Mouse (Mus musculus): ENCODE results near the gene Sgms1. TPM values are rescaled to one million over a fixed set of nuclear protein-coding genes. Genes with fewer than 3 reads are reported as not detected.

Sgms1 gene
- polyA plus RNA-seq, 1 experiment from 2014 or later: 28.8 TPM

- Histone ChIP-seq H3K4me1 (ENCODE audit: control insufficient read depth, low read depth, low read length) (peaks cover 40% of the 10 kb centered on the region), H3K4me3 (ENCODE audit: low read depth, low read length) (peak overlapping the region; percentile 75), H3K9me3 (replicated peaks; ENCODE audit: control insufficient read depth, low read length) (no peaks in the 10 kb centered on the region), H3K27me3 (ENCODE audit: control insufficient read depth, insufficient read depth, low read depth, low read length) (no peaks in the 10 kb centered on the region), H3K36me3 (ENCODE audit: control insufficient read depth, insufficient read depth) (no peaks in the 10 kb centered on the region), H3K4me2 (ENCODE audit: low read depth, low read length) (peak overlapping the region; percentile 64), H3K9ac (ENCODE audit: low read depth, low read length) (peak overlapping the region; percentile 84), H3K27ac (ENCODE audit: low read length) (peak overlapping the region; percentile 97)
- no peak for ATAC-seq (ENCODE audit: low read depth)
- 25% methylated on average over 5 of the region's 5 CpGs for WGBS (ENCODE audit: insufficient replicate concordance)
Observed at GRCm38 (mm10) chr19:32237685-32238084, 151.8 kb downstream of the Sgms1 start.

GRCm38 (mm10) chr19:32237173-32237583 is 152.3 kb downstream of the Sgms1 start:
- peak overlapping the region; percentile 64 for H3K4me2 ChIP-seq (ENCODE audit: low read depth, low read length)
- peak overlapping the region; percentile 84 for H3K9ac ChIP-seq (ENCODE audit: low read depth, low read length)
- peak; percentile 61 for ATAC-seq (ENCODE audit: low read depth)

GRCm38 (mm10) chr19:32234717-32235434 is 154.6 kb downstream of the Sgms1 start:
- Histone ChIP-seq H3K9me3 (replicated peaks; ENCODE audit: control insufficient read depth, low read length) (no peaks in the 10 kb centered on the region), H3K9ac (ENCODE audit: low read depth, low read length) (peak overlapping the region; percentile 33; the same call in 1 of the 2 replicates), H3K27ac (ENCODE audit: low read length) (no peak overlapping the region), H3K4me1 (ENCODE audit: control insufficient read depth, low read depth, low read length) (peaks cover 23% of the 10 kb centered on the region), H3K36me3 (ENCODE audit: control insufficient read depth, insufficient read depth) (no peaks in the 10 kb centered on the region), H3K4me2 (ENCODE audit: low read depth, low read length) (no peak overlapping the region), H3K27me3 (ENCODE audit: control insufficient read depth, insufficient read depth, low read depth, low read length) (no peaks in the 10 kb centered on the region), H3K4me3 (ENCODE audit: low read depth, low read length) (no peak overlapping the region)
- 41% methylated on average over 6 of the region's 6 CpGs for WGBS (ENCODE audit: insufficient replicate concordance)
- no peak for ATAC-seq (ENCODE audit: low read depth)

More at GRCm38 (mm10) chr19:32237173-32237583, 152.3 kb downstream of the Sgms1 start:
- Histone ChIP-seq H3K27ac (ENCODE audit: low read length) (peak overlapping the region; percentile 97), H3K36me3 (ENCODE audit: control insufficient read depth, insufficient read depth) (no peaks in the 10 kb centered on the region), H3K4me3 (ENCODE audit: low read depth, low read length) (peak overlapping the region; percentile 75), H3K27me3 (ENCODE audit: control insufficient read depth, insufficient read depth, low read depth, low read length) (no peaks in the 10 kb centered on the region), H3K9me3 (replicated peaks; ENCODE audit: control insufficient read depth, low read length) (no peaks in the 10 kb centered on the region), H3K4me1 (ENCODE audit: control insufficient read depth, low read depth, low read length) (peaks cover 39% of the 10 kb centered on the region)
- WGBS (ENCODE audit: insufficient replicate concordance): 16% methylated on average over 3 of the region's 3 CpGs

- H3K4me3 ChIP-seq (ENCODE audit: low read depth, low read length): no peak overlapping the region
- H3K27me3 ChIP-seq (ENCODE audit: control insufficient read depth, insufficient read depth, low read depth, low read length): no peaks in the 10 kb centered on the region
- H3K9me3 ChIP-seq (replicated peaks; ENCODE audit: control insufficient read depth, low read length): no peaks in the 10 kb centered on the region
- WGBS (ENCODE audit: insufficient replicate concordance): 75% methylated on average over 10 of the region's 10 CpGs
- no peak for ATAC-seq (ENCODE audit: low read depth)
- peaks cover 36% of the 10 kb centered on the region for H3K4me1 ChIP-seq (ENCODE audit: control insufficient read depth, low read depth, low read length)
- no peak overlapping the region for H3K9ac ChIP-seq (ENCODE audit: low read depth, low read length)
- H3K36me3 ChIP-seq (ENCODE audit: control insufficient read depth, insufficient read depth): no peaks in the 10 kb centered on the region
- no peak overlapping the region for H3K4me2 ChIP-seq (ENCODE audit: low read depth, low read length)
- no peak overlapping the region for H3K27ac ChIP-seq (ENCODE audit: low read length)
Observed at GRCm38 (mm10) chr19:32231292-32231691, 158.2 kb downstream of the Sgms1 start.

GRCm38 (mm10) chr19:32230798-32231197 is 158.7 kb downstream of the Sgms1 start:
- H3K9ac ChIP-seq (ENCODE audit: low read depth, low read length): no peak overlapping the region
- H3K27me3 ChIP-seq (ENCODE audit: control insufficient read depth, insufficient read depth, low read depth, low read length): no peaks in the 10 kb centered on the region
- no peak overlapping the region for H3K4me2 ChIP-seq (ENCODE audit: low read depth, low read length)
- peaks cover under 1% of the 10 kb centered on the region; the same call in 1 of the 2 replicates for H3K36me3 ChIP-seq (ENCODE audit: control insufficient read depth, insufficient read depth)
- WGBS (ENCODE audit: insufficient replicate concordance): 75% methylated on average over 5 of the region's 5 CpGs
- peaks cover 32% of the 10 kb centered on the region for H3K4me1 ChIP-seq (ENCODE audit: control insufficient read depth, low read depth, low read length)
- H3K9me3 ChIP-seq (replicated peaks; ENCODE audit: control insufficient read depth, low read length): no peaks in the 10 kb centered on the region
- H3K4me3 ChIP-seq (ENCODE audit: low read depth, low read length): no peak overlapping the region
- ATAC-seq (ENCODE audit: low read depth): no peak
- no peak overlapping the region for H3K27ac ChIP-seq (ENCODE audit: low read length)

GRCm38 (mm10) chr19:32230301-32230700 is 159.2 kb downstream of the Sgms1 start:
- WGBS (ENCODE audit: insufficient replicate concordance): 78% methylated on average over 5 of the region's 5 CpGs
- H3K9me3 ChIP-seq (replicated peaks; ENCODE audit: control insufficient read depth, low read length): no peaks in the 10 kb centered on the region
- no peak overlapping the region for H3K27ac ChIP-seq (ENCODE audit: low read length)
- no peak overlapping the region for H3K9ac ChIP-seq (ENCODE audit: low read depth, low read length)
- peaks cover 31% of the 10 kb centered on the region for H3K4me1 ChIP-seq (ENCODE audit: control insufficient read depth, low read depth, low read length)
- no peak overlapping the region for H3K4me2 ChIP-seq (ENCODE audit: low read depth, low read length)
- no peak overlapping the region for H3K4me3 ChIP-seq (ENCODE audit: low read depth, low read length)
- peaks cover 4% of the 10 kb centered on the region; the same call in 1 of the 2 replicates for H3K36me3 ChIP-seq (ENCODE audit: control insufficient read depth, insufficient read depth)
- no peak for ATAC-seq (ENCODE audit: low read depth)
- no peaks in the 10 kb centered on the region for H3K27me3 ChIP-seq (ENCODE audit: control insufficient read depth, insufficient read depth, low read depth, low read length)

- Histone ChIP-seq H3K9ac (ENCODE audit: low read depth, low read length) (no peak overlapping the region), H3K27me3 (ENCODE audit: control insufficient read depth, insufficient read depth, low read depth, low read length) (no peaks in the 10 kb centered on the region), H3K9me3 (replicated peaks; ENCODE audit: control insufficient read depth, low read length) (no peaks in the 10 kb centered on the region), H3K4me2 (ENCODE audit: low read depth, low read length) (no peak overlapping the region), H3K4me3 (ENCODE audit: low read depth, low read length) (no peak overlapping the region), H3K36me3 (ENCODE audit: control insufficient read depth, insufficient read depth) (peaks cover 4% of the 10 kb centered on the region; the same call in 1 of the 2 replicates), H3K4me1 (ENCODE audit: control insufficient read depth, low read depth, low read length) (peaks cover 34% of the 10 kb centered on the region), H3K27ac (ENCODE audit: low read length) (no peak overlapping the region)
- ATAC-seq (ENCODE audit: low read depth): no peak
- 91% methylated on average over 5 of the region's 5 CpGs for WGBS (ENCODE audit: insufficient replicate concordance)
Observed at GRCm38 (mm10) chr19:32229776-32230175, 159.7 kb downstream of the Sgms1 start.

GRCm38 (mm10) chr19:32227175-32227574 is 162.3 kb downstream of the Sgms1 start:
- Histone ChIP-seq H3K9me3 (replicated peaks; ENCODE audit: control insufficient read depth, low read length) (no peaks in the 10 kb centered on the region), H3K36me3 (ENCODE audit: control insufficient read depth, insufficient read depth) (peaks cover 8% of the 10 kb centered on the region; the same call in 1 of the 2 replicates), H3K27me3 (ENCODE audit: control insufficient read depth, insufficient read depth, low read depth, low read length) (no peaks in the 10 kb centered on the region), H3K27ac (ENCODE audit: low read length) (peak overlapping the region; percentile 43), H3K9ac (ENCODE audit: low read depth, low read length) (no peak overlapping the region), H3K4me2 (ENCODE audit: low read depth, low read length) (no peak overlapping the region; the same call in 1 of the 2 replicates), H3K4me1 (ENCODE audit: control insufficient read depth, low read depth, low read length) (peaks cover 53% of the 10 kb centered on the region), H3K4me3 (ENCODE audit: low read depth, low read length) (no peak overlapping the region)
- 52% methylated on average over 2 of the region's 2 CpGs for WGBS (ENCODE audit: insufficient replicate concordance)
- peak; percentile 77 for ATAC-seq (ENCODE audit: low read depth)

GRCm38 (mm10) chr19:32225097-32225490 is 164.4 kb downstream of the Sgms1 start:
- H3K27ac ChIP-seq (ENCODE audit: low read length): peak overlapping the region; percentile 25; the same call in 1 of the 2 replicates
- no peak overlapping the region for H3K9ac ChIP-seq (ENCODE audit: low read depth, low read length)
- no peak overlapping the region for H3K4me3 ChIP-seq (ENCODE audit: low read depth, low read length)
- no peaks in the 10 kb centered on the region for H3K27me3 ChIP-seq (ENCODE audit: control insufficient read depth, insufficient read depth, low read depth, low read length)
- H3K4me1 ChIP-seq (ENCODE audit: control insufficient read depth, low read depth, low read length): peaks cover 65% of the 10 kb centered on the region
- H3K9me3 ChIP-seq (replicated peaks; ENCODE audit: control insufficient read depth, low read length): no peaks in the 10 kb centered on the region
- ATAC-seq (ENCODE audit: low read depth): no peak
- WGBS (ENCODE audit: insufficient replicate concordance): 69% methylated on average over 9 of the region's 9 CpGs
- H3K4me2 ChIP-seq (ENCODE audit: low read depth, low read length): no peak overlapping the region
- H3K36me3 ChIP-seq (ENCODE audit: control insufficient read depth, insufficient read depth): peaks cover 16% of the 10 kb centered on the region

Measured in liver, embryonic 16.5 days (tissue).